Mouse (Mus musculus) fat pad, adult 2 months (tissue): ENCODE data around the gene Gm42517.

ENCODE experiments used
- DNase-seq: peaks from one replicate; pipeline ENCODE4 v3.0.0-alpha.2; 2011; ENCODE audit warnings: low read depth, low spot score; ENCODE audit errors: extremely low read depth

The Gm42517 gene

GRCm38 (mm10) chr5:108367871-108368332 is at the start of gene Gm42517:
Gm42517 (minus strand) TSS chr5:108367922.
- no peak for DNase-seq

- DNase-seq, result no peak
These were observed 47.0 kb upstream of the Gm42517 start for GRCm38 (mm10) chr5:108414711-108415110.

- no peak for DNase-seq
These were observed 39.3 kb upstream of the Gm42517 start for GRCm38 (mm10) chr5:108406977-108407376.

- DNase-seq, result no peak
These were observed 37.7 kb upstream of the Gm42517 start for GRCm38 (mm10) chr5:108405460-108405859.

GRCm38 (mm10) chr5:108403453-108403852 is 35.7 kb upstream of the Gm42517 start:
- DNase-seq, result no peak

- DNase-seq, result no peak
These were observed 22.0 kb upstream of the Gm42517 start for GRCm38 (mm10) chr5:108389744-108390143.

- DNase-seq, result no peak
These were observed 20.5 kb upstream of the Gm42517 start, which contains the start of gene Pde6b for GRCm38 (mm10) chr5:108388201-108388600. Pde6b (plus strand) TSS chr5:108388391.

- no peak for DNase-seq
These were observed 18.7 kb upstream of the Gm42517 start for GRCm38 (mm10) chr5:108386449-108386848.

GRCm38 (mm10) chr5:108385632-108386031 is 17.9 kb upstream of the Gm42517 start:
- DNase-seq, result no peak

GRCm38 (mm10) chr5:108378346-108378745 is 10.6 kb upstream of the Gm42517 start:
- DNase-seq, result no peak

GRCm38 (mm10) chr5:108376059-108376458 is 8.3 kb upstream of the Gm42517 start:
- DNase-seq, result no peak

- DNase-seq, result no peak
These were observed 6.4 kb upstream of the Gm42517 start for GRCm38 (mm10) chr5:108374079-108374478.

GRCm38 (mm10) chr5:108369964-108370363 is 2.2 kb upstream of the Gm42517 start:
- DNase-seq, result no peak

- DNase-seq, result no peak
These were observed 1.3 kb upstream of the Gm42517 start for GRCm38 (mm10) chr5:108368851-108369621.

- no peak for DNase-seq
These were observed 724 bp upstream of the Gm42517 start for GRCm38 (mm10) chr5:108368446-108368845.

GRCm38 (mm10) chr5:108366984-108367841 is 509 bp downstream of the Gm42517 start:
- DNase-seq, result no peak

- DNase-seq, result no peak
These were observed 1.3 kb downstream of the Gm42517 start for GRCm38 (mm10) chr5:108366328-108366983.

- DNase-seq, result no peak
These were observed 5.4 kb downstream of the Gm42517 start for GRCm38 (mm10) chr5:108362330-108362729.

- DNase-seq, result no peak
These were observed 7.5 kb downstream of the Gm42517 start for GRCm38 (mm10) chr5:108360211-108360610.

GRCm38 (mm10) chr5:108359491-108359890 is 8.2 kb downstream of the Gm42517 start:
- DNase-seq, result no peak

GRCm38 (mm10) chr5:108357862-108358261 is 9.9 kb downstream of the Gm42517 start:
- DNase-seq, result no peak
